Mouse (Mus musculus) heart, postnatal 14 days (tissue): Measurements from ENCODE around the gene Lrrc74a. TPM values are rescaled to one million over a fixed set of nuclear protein-coding genes. Genes with fewer than 3 reads are reported as not detected.

Source experiments
- DNase-seq, 2 experiments: peaks; one replicate each; pipeline ENCODE4 v3.0.0; 2021 to 2022
- intact Hi-C: fragments of 180-260 bp; cut with DNase I; formaldehyde crosslinking; loops from one replicate; pipeline ENCODE4 v1.15.1; 2025
- total RNA-seq, 2 experiments: library from RNA; stranded (reverse); gene quantifications; 2 replicates each; pipeline ENCODE4 v1.2.3; 2021

The Lrrc74a gene
- total RNA-seq, 2 experiments from 2014 or later, result not detected

- peak; percentile 44 to 71 for DNase-seq
- intact Hi-C loops, result no loop called here
Measured at GRCm38 (mm10) chr12:86779206-86779989, 45.2 kb downstream of the Lrrc74a start.

- intact Hi-C loops, result loop anchor here (2.0 kb wide), 1 partner anchor 13 kb away; no protein-coding TSS in a partner anchor
- DNase-seq, result peak; percentile 32 to 55
Measured at GRCm38 (mm10) chr12:86781654-86782202, 47.6 kb downstream of the Lrrc74a start.

DNA sequence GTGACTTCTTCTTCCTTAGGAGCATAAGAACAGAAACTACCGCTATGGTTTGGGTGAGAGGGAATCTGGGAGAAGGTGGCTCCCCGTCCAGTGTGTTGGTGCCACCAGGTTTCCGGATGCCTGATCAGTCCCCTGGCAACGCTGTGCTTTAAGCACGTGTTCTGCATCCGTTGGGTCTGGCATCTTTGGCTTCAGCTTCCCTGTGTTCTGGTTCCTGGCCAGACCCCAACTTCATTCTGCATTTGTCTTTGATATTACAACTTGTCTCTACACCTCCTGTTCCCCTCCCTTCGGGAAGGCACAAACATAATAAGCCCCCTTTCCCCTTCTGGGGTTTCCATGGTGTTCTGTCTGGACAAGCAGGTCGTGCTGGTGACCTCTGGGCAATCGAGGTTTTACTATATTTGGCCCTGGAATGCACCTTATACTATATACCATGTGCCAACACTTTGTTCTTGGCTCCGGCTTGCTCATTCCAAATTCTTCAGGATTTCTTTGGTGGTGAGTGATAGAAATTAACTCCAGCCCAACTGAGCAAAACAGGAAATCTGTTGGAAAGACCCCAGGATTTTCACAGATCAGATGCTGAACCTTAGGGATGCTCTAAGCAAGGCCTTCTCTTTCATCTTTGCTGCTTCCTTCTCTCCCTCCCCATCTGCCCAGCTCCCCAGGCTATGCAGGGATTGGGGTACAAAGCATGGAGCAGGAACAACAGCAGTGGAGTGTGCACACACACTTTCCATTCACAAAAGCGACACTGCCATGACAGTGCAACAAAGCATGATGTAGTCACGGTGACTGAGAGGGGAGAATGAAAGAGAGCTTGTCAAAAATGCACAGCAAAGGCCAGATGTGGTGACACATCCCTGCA is 52.2 kb downstream of the Lrrc74a start:
- intact Hi-C loops, result no loop called here
- peak in 1 of 2 experiments; percentile 46 for DNase-seq

DNA sequence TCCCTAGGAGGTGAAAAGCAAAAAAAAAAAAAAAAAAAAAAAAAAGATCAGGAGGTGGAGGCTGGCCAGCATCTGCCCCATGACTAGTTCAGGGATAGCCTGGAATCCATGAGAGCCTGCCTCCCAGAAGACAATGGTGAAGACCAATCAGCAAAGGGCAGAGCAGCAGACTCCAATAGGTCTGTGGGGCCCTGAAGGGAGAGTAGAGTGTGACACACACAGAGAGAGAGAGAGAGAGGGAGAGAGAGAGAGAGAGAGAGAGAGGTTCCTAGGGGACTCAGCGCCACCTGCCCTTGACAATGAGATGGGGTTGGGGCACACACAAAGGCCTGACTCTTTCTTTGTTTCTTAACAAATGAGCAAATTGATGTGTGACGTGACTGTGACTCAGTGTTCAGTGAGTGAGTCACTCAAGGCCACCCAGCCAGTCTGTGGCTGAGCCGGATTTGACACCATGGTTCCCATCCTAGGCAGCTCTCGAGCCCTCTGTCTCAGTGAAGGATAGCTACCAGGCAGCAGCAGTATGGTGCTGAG is 52.9 kb downstream of the Lrrc74a start:
- no peak for DNase-seq
- intact Hi-C loops, result no loop called here

GRCm38 (mm10) chr12:86790100-86790848 is 56.1 kb downstream of the Lrrc74a start:
- DNase-seq, result no peak
- intact Hi-C loops, result no loop called here

- intact Hi-C loops, result no loop called here
- DNase-seq, result peak; percentile 74 to 83
Measured at GRCm38 (mm10) chr12:86790849-86791127, 56.6 kb downstream of the Lrrc74a start.

DNA sequence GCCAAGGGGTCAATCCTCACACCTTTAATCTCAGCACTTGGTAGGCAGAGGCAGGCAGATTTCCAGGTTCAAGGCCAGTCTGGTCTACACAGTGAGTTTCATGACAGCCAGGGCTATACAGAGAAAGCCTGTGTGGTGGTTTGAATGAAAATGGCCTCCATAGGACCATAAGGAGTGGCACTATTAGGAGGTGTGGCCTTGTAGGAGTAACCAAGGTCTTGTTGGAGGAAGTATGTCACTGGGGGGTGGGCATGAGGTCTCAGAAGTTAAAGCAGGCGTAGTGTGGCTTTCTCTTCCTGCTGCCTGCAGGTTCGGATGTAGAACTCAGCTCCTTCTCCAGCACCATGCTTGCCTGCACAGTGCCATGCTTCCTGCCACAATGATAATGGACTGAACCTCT is 57.8 kb downstream of the Lrrc74a start:
- intact Hi-C loops, result no loop called here
- DNase-seq, result no peak

GRCm38 (mm10) chr12:86793830-86794229 is 59.7 kb downstream of the Lrrc74a start:
- intact Hi-C loops, result loop anchor here (2.0 kb wide), 2 partner anchors 13 to 21 kb away; no protein-coding TSS in a partner anchor

GRCm38 (mm10) chr12:86794331-86794730 is 60.2 kb downstream of the Lrrc74a start:
- DNase-seq, result no peak
- intact Hi-C loops, result loop anchor here (2.0 kb wide), 2 partner anchors 14 to 22 kb away; no protein-coding TSS in a partner anchor

More at GRCm38 (mm10) chr12:86793830-86794229, 59.7 kb downstream of the Lrrc74a start:
- peak; percentile 73 to 79 for DNase-seq

DNA sequence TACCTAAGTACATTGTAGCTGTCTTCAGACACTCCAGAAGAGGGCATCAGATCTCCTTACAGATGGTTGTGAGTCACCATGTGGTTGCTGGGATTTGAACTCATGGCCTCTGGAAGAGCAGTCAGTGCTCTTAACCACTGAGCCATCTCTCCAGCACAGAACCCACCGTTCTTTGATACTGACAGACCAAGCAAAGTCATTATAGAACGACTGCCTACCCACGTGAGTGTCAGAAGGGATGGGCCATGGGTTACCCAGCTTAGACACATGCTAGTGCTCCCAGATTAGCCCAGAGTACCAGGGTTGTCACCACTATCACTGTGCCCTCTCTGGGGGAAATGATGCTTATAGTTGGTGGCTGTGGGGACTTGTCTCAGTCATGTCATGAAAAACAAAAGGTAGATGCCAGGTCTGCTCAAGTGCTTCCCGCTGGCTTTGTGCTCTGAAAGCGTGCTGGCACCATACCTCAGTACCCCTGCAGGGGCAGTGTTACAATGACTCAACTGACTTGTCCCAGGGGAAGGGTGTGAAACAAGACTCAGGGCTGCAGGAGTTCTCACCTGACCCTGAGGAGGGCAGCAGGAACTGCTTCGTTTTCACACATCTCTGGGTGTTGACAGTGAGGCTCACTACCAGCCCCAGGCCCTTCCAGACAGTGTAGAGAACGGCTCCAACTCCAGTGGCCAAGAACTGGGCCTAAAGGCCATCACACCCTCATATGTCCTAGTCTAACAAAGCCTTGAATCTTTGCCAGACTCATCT is 61.1 kb downstream of the Lrrc74a start:
- no peak for DNase-seq
- intact Hi-C loops, result loop anchor here (1.0 to 2.0 kb wide), 3 partner anchors 14 to 110 kb away; no protein-coding TSS in a partner anchor

DNA sequence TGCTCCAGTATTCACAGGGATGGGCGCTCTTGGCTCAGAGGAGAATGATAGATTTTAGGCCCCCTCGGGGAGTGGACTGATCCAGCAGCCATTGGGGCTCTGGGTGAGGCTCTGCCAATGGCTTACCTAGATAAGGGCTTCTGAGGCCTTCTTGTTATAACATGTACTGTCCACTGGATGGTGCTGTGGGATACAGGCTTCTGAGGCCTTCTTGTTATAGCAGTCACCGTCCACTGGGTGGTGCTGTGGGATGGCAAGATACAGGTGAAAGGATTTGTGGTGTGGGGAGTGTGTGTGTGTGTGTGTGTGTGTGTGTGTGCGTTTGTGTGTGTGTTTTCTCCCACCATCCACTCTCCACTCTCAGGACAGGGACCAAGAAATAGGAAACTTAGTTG is 61.7 kb downstream of the Lrrc74a start:
- intact Hi-C loops, result loop anchor here (1.0 to 2.0 kb wide), 5 partner anchors 15 to 127 kb away; no protein-coding TSS in a partner anchor
- peak; percentile 87 for DNase-seq

DNA sequence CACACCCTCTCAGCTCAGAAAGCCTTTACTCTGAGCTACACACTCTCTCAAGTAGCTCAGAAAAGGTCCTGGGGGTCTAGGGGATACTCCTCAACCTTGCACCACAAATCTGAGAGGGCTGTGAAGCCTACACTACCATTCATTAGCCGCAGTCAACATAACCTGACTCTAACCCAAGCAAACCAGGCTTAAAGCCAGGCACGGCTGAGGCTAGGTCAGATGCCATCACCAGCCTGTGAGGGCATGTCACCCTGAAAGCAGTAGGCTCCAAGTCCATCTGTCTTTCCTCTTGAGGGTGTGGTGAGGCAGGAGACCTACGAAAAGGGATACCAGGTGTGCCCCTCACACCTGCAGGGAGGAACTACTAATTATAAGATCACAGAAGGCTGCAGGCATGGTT is 62.2 kb downstream of the Lrrc74a start:
- intact Hi-C loops, result loop anchor here (1.0 to 2.0 kb wide), 2 partner anchors 86 to 127 kb away; no protein-coding TSS in a partner anchor
- no peak for DNase-seq

DNA sequence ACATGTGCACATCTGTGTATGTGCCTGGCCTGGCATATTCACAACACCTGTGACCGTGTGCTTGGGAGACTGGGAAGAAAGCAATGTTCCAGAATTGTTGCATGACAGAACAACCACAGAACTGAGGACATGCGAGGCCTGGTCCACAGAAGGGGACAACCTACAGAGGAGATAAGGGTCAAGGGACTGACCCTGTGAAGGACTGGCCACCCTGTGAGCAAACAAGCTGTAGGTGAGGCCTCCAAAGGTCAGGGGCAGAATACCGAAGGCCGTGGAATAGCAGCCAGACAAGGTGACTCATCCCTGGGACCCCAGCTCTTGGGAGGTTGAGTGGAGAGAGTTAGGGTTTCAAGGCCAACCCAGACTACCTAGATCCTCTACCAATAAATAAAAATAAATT is 63.6 kb downstream of the Lrrc74a start:
- DNase-seq, result no peak
- intact Hi-C loops, result loop anchor here (2.0 kb wide), 1 partner anchor 85 kb away; no protein-coding TSS in a partner anchor

- peak; percentile 90 to 95 for DNase-seq
- intact Hi-C loops, result no loop called here
Measured at GRCm38 (mm10) chr12:86798773-86799540, 64.8 kb downstream of the Lrrc74a start.

- intact Hi-C loops, result loop anchor here (2.0 kb wide), 1 partner anchor 31 kb away; no protein-coding TSS in a partner anchor
- no peak for DNase-seq
Measured at GRCm38 (mm10) chr12:86799786-86800185, 65.6 kb downstream of the Lrrc74a start.

DNA sequence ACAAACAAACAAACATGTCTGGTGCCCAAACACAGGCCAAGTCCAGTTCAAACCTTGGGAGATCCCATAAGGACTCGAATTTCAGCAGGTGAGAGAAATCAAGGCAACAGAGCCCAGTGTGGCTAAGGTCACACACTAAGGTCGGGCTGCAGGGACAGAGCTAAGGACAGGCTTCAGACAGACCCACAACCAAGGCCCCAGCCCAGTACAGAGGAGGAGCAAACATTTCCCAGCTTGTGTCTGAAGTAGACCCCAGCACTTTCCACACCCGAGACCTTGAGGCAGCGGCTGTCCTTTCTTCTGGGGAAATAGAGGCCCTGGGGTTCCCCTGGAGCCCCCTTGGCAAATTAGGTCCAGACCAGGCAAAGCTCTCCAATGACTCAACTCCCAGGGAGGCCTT is 66.2 kb downstream of the Lrrc74a start:
- no peak for DNase-seq
- intact Hi-C loops, result loop anchor here (2.0 kb wide), 1 partner anchor 30 kb away; no protein-coding TSS in a partner anchor

GRCm38 (mm10) chr12:86800765-86801147 is 66.6 kb downstream of the Lrrc74a start:
- intact Hi-C loops, result loop anchor here (2.0 kb wide), 1 partner anchor 30 kb away; no protein-coding TSS in a partner anchor

More at GRCm38 (mm10) chr12:86800765-86801147, 66.6 kb downstream of the Lrrc74a start:
- peak in 1 of 2 experiments; percentile 76 for DNase-seq
